Mouse (Mus musculus) CH12.LX (cell line): ENCODE measurements around the gene Elavl2. TPM values are rescaled to one million over a fixed set of nuclear protein-coding genes. Genes with fewer than 3 reads are reported as not detected.

Source experiments
- DNase-seq: peaks from one replicate; pipeline ENCODE4 v3.0.0-alpha.2; 2013; ENCODE audit errors: extremely low read depth
- H3K27ac ChIP-seq: 2 replicates; pipeline ENCODE4 v1.5.1; 2012; ENCODE audit warnings: low read depth, mild to moderate bottlenecking, control low read depth, moderate library complexity; ENCODE audit not compliant: insufficient read depth
- H3K27me3 ChIP-seq: replicated peaks from 2 replicates; pipeline ENCODE3; 2012; ENCODE audit warnings: inconsistent platforms
- H3K36me3 ChIP-seq, 2 experiments: replicated peaks in 1 of 2; 2 replicates each; pipeline versions ENCODE3 to v1.6.1; 2012; ENCODE audit warnings: inconsistent platforms in 1 of 2, low read length in 1 of 2, mild to moderate bottlenecking in 1 of 2, mixed read lengths in 1 of 2, moderate library complexity in 1 of 2; ENCODE audit not compliant: control insufficient read depth in 1 of 2, insufficient read depth in 1 of 2
- H3K4me1 ChIP-seq, 2 experiments: 2 replicates each; pipeline ENCODE4 v1.6.1; 2012; ENCODE audit warnings: inconsistent platforms in 1 of 2, moderate library complexity in 1 of 2; ENCODE audit not compliant: insufficient read depth in 2 of 2, control insufficient read depth in 1 of 2
- H3K4me2 ChIP-seq: 2 replicates; pipeline ENCODE4 v1.6.1; 2012; ENCODE audit warnings: low read depth, mild to moderate bottlenecking, control low read depth; ENCODE audit not compliant: poor library complexity, insufficient read depth, severe bottlenecking
- H3K4me3 ChIP-seq, 3 experiments: fragments of 150-350 bp in 1 of 3; sonication (generic) in 1 of 3; replicated peaks in 1 of 3; 2 replicates each; pipeline versions ENCODE3 to v1.5.1; 2011 to 2012; ENCODE audit warnings: low read depth in 2 of 3, low read length in 2 of 3, mild to moderate bottlenecking in 2 of 3, moderate library complexity in 2 of 3, control low read depth in 1 of 3, improper control_type of control experiment in 1 of 3, inconsistent platforms in 1 of 3, mixed read lengths in 1 of 3; ENCODE audit not compliant: poor library complexity in 1 of 3
- H3K79me2 ChIP-seq: replicated peaks from 2 replicates; pipeline ENCODE4 v1.6.1; 2012; ENCODE audit warnings: mild to moderate bottlenecking, moderate library complexity; ENCODE audit not compliant: control insufficient read depth, poor library complexity, insufficient read depth, severe bottlenecking; ENCODE audit errors: extremely low read depth
- H3K9ac ChIP-seq: 2 replicates; pipeline ENCODE4 v1.6.1; 2012; ENCODE audit warnings: low read depth, mild to moderate bottlenecking, control low read depth, moderate library complexity; ENCODE audit not compliant: insufficient read depth
- H3K9me3 ChIP-seq: replicated peaks from 2 replicates; pipeline ENCODE3; 2012; ENCODE audit warnings: low read length, inconsistent platforms, mixed read lengths
- ELF1 ChIP-seq: IDR thresholded peaks from 2 replicates; pipeline ENCODE4 v1.6.1; 2014; ENCODE audit warnings: low read depth, mild to moderate bottlenecking, inconsistent platforms, low read length, improper control_type of control experiment
- ETS1 ChIP-seq: conservative IDR thresholded peaks from 2 replicates; pipeline ENCODE4 v1.6.1; 2012; ENCODE audit warnings: low read depth, mild to moderate bottlenecking, inconsistent platforms, low read length, improper control_type of control experiment, moderate library complexity
- GABPA ChIP-seq: IDR thresholded peaks from 2 replicates; pipeline ENCODE4 v1.6.1; 2012; ENCODE audit warnings: low read depth, low read length, improper control_type of control experiment, inconsistent platforms; ENCODE audit not compliant: insufficient replicate concordance
- HCFC1 ChIP-seq: IDR thresholded peaks from 2 replicates; pipeline ENCODE4 v1.6.1; 2012; ENCODE audit warnings: low read depth, mild to moderate bottlenecking, inconsistent platforms, low read length, improper control_type of control experiment
- IRF4 ChIP-seq: IDR thresholded peaks from 2 replicates; pipeline ENCODE4 v1.6.1; 2014; ENCODE audit warnings: low read depth, mild to moderate bottlenecking, inconsistent platforms, low read length, improper control_type of control experiment
- JUND ChIP-seq: conservative IDR thresholded peaks from 2 replicates; pipeline ENCODE4 v1.6.1; 2011; ENCODE audit warnings: low read depth, low read length, improper control_type of control experiment
- MAX ChIP-seq: IDR thresholded peaks from 2 replicates; pipeline ENCODE4 v1.6.1; 2011; ENCODE audit warnings: low read length, improper control_type of control experiment
- MXI1 ChIP-seq: IDR thresholded peaks from 2 replicates; pipeline ENCODE4 v1.6.1; 2011; ENCODE audit warnings: mild to moderate bottlenecking, low read depth, low read length, improper control_type of control experiment
- RAD21 ChIP-seq: IDR thresholded peaks from 2 replicates; pipeline ENCODE4 v1.6.1; 2011; ENCODE audit warnings: low read depth, mild to moderate bottlenecking, low read length, improper control_type of control experiment, moderate library complexity
- RCOR1 ChIP-seq: conservative IDR thresholded peaks from 2 replicates; pipeline ENCODE4 v1.6.1; 2012; ENCODE audit warnings: low read depth, mild to moderate bottlenecking, inconsistent platforms, low read length, improper control_type of control experiment
- SIN3A ChIP-seq: IDR thresholded peaks from 2 replicates; pipeline ENCODE4 v1.6.1; 2012; ENCODE audit warnings: low read length, improper control_type of control experiment, inconsistent platforms
- SMC3 ChIP-seq: IDR thresholded peaks from 2 replicates; pipeline ENCODE4 v1.6.1; 2011; ENCODE audit warnings: low read depth, low read length, improper control_type of control experiment
- TBP ChIP-seq: conservative IDR thresholded peaks from 2 replicates; pipeline ENCODE4 v1.6.1; 2011; ENCODE audit warnings: low read depth, low read length, improper control_type of control experiment
- UBTF ChIP-seq: IDR thresholded peaks from 2 replicates; pipeline ENCODE4 v1.6.1; 2012; ENCODE audit warnings: low read depth, mild to moderate bottlenecking, inconsistent platforms, low read length, improper control_type of control experiment, moderate library complexity
- USF1 ChIP-seq: IDR thresholded peaks from 2 replicates; pipeline ENCODE4 v1.6.1; 2014; ENCODE audit warnings: low read depth, mild to moderate bottlenecking, inconsistent platforms, low read length, improper control_type of control experiment
- USF2 ChIP-seq: conservative IDR thresholded peaks from 2 replicates; pipeline ENCODE4 v1.6.1; 2011; ENCODE audit warnings: low read depth, low read length, improper control_type of control experiment
- ZNF384 ChIP-seq: IDR thresholded peaks from 2 replicates; pipeline ENCODE4 v1.6.1; 2012; ENCODE audit warnings: low read depth, low read length, improper control_type of control experiment, inconsistent platforms
- dilution Hi-C: fragments of 300-500 bp; cut with MboI; formaldehyde crosslinking; loops from 2 replicates; pipeline ENCODE4 v1.14.3; 2020; ENCODE audit warnings: low sequenced_read_pairs; ENCODE audit not compliant: extremely low pct_unique_long_range_greater_than_20kb, extremely low pct_ligation_motif_present
- in situ Hi-C: fragments of 300-500 bp; cut with MboI; formaldehyde crosslinking; loops from 3 replicates; pipeline ENCODE4 v1.14.3; 2019; ENCODE audit warnings: low sequenced_read_pairs, low pct_ligation_motif_present, low pct_unique_long_range_greater_than_20kb, mixed read lengths
- polyA plus RNA-seq: library from polyadenylated mRNA; unstranded; fragments of >175 nt; gene quantifications from 2 replicates; pipeline ENCODE4 v1.2.1, GENCODE M21; 2012; ENCODE audit warnings: low read depth; ENCODE audit not compliant: insufficient read length
- total RNA-seq, 2 experiments: library from RNA; depleted of rRNA; stranded (reverse); fragments of 300-350 nt in 1 of 2; fragments of >200 nt in 1 of 2; gene quantifications; 2 replicates each; pipeline ENCODE4 v1.2.3; 2012 to 2014

The Elavl2 gene
- total and polyA plus RNA-seq, 3 experiments, result not detected

- Histone ChIP-seq H3K4me3 (no peak overlapping the region), H3K36me3 (no peaks in the 10 kb centered on the region), H3K4me1 (no peaks in the 10 kb centered on the region), H3K79me2 (no peaks in the 10 kb centered on the region), H3K9ac (no peak overlapping the region), H3K9me3 (peaks cover 67% of the 10 kb centered on the region), H3K4me2 (no peak overlapping the region), H3K27me3 (no peaks in the 10 kb centered on the region), H3K27ac (no peak overlapping the region)
- no peak for DNase-seq
- in situ Hi-C loops (no loop called here), dilution Hi-C loops (no loop called here)
- TF ChIP-seq TBP (no peak), JUND (no peak), ELF1 (no peak), RCOR1 (no peak)
Observed at GRCm38 (mm10) chr4:91236976-91237375, 163.6 kb downstream of the Elavl2 start.

GRCm38 (mm10) chr4:91234941-91235340 lies 165.6 kb downstream of the Elavl2 start:
- Histone ChIP-seq H3K27me3 (no peaks in the 10 kb centered on the region), H3K4me2 (no peak overlapping the region), H3K36me3 (no peaks in the 10 kb centered on the region), H3K27ac (no peak overlapping the region), H3K9me3 (peaks cover 74% of the 10 kb centered on the region), H3K79me2 (no peaks in the 10 kb centered on the region), H3K4me3 (no peak overlapping the region), H3K9ac (no peak overlapping the region), H3K4me1 (no peaks in the 10 kb centered on the region)
- TF ChIP-seq ELF1 (no peak), SIN3A (no peak), RCOR1 (no peak), SMC3 (no peak)
- in situ Hi-C loops (no loop called here), dilution Hi-C loops (no loop called here)
- DNase-seq, result no peak

GRCm38 (mm10) chr4:91233599-91233998 lies 167.0 kb downstream of the Elavl2 start:
- no peaks in the 10 kb centered on the region for H3K79me2 ChIP-seq
- H3K36me3 ChIP-seq, result no peaks in the 10 kb centered on the region
- H3K27ac ChIP-seq, result no peak overlapping the region
- DNase-seq, result no peak
- peaks cover 74% of the 10 kb centered on the region for H3K9me3 ChIP-seq
- H3K27me3 ChIP-seq, result no peaks in the 10 kb centered on the region
- H3K4me2 ChIP-seq, result no peak overlapping the region
- in situ Hi-C loops (no loop called here), dilution Hi-C loops (no loop called here)
- no peak for TF ChIP-seq RCOR1
- no peak for TF ChIP-seq MXI1
- no peak for TF ChIP-seq ZNF384
- no peak for TF ChIP-seq MAX
- TF ChIP-seq ETS1, result no peak
- TF ChIP-seq GABPA, result no peak
- no peak for TF ChIP-seq USF1
- TF ChIP-seq USF2, result no peak
- TF ChIP-seq RAD21, result no peak
- no peak for TF ChIP-seq HCFC1
- no peak for TF ChIP-seq UBTF
- TF ChIP-seq ELF1, result no peak
- no peak for TF ChIP-seq IRF4
- no peak overlapping the region for H3K9ac ChIP-seq
- no peak overlapping the region for H3K4me3 ChIP-seq
- H3K4me1 ChIP-seq, result no peaks in the 10 kb centered on the region
